Mouse (Mus musculus) central nervous system, embryonic 11.5 days (tissue): ENCODE data around the gene Gstp1. TPM values are rescaled to one million over a fixed set of nuclear protein-coding genes. Genes with fewer than 3 reads are reported as not detected.

ENCODE experiments used
- polyA plus RNA-seq: library from polyadenylated mRNA; depleted of rRNA; stranded (reverse); fragments of >200 nt; gene quantifications from 2 replicates; pipeline ENCODE4 v1.2.3, GENCODE M21; 2012; rRNA removed

Gene Gstp1
- polyA plus RNA-seq: 218 and 263 TPM in 2 replicates

DNA sequence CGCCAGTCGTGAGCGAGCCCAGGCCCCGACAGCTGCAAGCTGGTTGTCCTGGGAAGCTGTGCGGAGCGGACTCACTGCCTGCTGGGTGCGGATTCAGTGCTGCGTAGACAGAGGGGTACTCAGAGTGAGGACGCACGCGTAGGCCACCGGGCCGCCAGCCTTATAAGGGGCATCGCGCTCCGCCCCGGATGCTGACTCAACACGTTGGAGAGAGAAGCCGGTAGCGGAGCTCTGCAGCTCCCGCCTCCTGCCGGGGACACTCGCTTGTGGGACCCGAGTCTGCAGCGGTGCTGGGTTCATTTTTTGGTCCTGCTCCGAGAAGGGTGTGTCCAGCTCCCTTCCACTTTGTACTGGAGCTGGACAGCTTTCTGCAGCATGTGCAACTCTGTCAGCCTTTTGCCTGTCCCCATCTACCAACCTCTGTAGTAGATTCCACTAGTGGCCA is at the start of gene Gstp1:
Gene Gstp1 (minus strand): TSS at position 198 of the 445 bp plus-strand sequence.

DNA sequence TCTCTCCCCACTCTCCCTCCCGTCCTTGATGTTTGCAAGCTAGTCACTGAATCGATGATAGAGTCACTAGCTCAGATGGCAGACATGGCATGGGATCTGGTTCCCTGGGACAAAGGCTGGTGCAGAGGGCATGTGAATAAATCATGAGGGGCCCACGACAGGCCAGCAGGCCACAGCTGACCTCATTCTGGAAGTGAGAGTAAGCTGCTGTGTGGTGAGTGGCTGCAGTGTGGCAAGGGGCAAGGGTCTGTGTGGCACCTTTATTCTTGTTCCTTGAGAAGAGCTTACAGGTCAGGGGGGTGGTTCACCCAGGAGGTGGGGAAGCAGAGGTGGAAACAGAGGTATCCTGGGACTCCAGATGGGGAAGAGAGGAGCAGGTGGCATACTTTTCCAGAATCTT is 43.6 kb upstream of the Gstp1 start, which contains the start of gene Cabp2:
Gene Cabp2 (plus strand): TSS at position 185 of the 400 bp plus-strand sequence.

DNA sequence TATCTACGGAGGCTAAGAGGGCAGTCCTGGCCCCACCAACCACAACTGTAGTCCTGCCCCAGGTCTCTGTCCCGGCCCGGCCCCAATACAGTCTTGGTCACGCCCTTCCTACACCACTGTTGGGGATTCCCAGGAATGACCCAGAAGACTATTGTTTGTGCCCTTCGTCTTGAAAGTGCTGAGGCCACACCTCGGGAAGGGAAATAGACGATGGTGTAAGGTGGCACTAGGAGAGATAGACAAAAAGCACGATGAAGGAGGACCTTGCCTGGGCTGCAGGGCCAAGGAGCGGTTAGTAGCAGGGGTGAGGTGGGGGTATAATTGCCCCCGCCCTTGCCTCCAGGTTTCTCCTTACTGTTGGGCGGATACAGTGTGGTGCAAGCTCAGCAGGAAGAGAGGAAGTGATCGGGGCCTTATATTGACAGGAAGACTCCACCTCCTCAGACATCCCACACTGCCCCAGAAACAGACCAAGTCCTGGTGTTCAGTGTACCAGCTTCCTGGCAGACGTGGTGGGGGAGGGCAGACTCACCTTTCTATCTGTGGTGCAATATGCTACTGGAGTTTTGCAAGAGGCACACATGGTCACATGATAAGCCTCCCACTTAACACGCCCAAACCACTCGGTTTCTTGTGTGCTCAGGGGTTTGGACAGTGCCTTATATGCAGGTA is 21.4 kb upstream of the Gstp1 start, which contains the start of gene Gstp3:
Gene Gstp3 (minus strand): TSS at position 501 of the 672 bp plus-strand sequence.

DNA sequence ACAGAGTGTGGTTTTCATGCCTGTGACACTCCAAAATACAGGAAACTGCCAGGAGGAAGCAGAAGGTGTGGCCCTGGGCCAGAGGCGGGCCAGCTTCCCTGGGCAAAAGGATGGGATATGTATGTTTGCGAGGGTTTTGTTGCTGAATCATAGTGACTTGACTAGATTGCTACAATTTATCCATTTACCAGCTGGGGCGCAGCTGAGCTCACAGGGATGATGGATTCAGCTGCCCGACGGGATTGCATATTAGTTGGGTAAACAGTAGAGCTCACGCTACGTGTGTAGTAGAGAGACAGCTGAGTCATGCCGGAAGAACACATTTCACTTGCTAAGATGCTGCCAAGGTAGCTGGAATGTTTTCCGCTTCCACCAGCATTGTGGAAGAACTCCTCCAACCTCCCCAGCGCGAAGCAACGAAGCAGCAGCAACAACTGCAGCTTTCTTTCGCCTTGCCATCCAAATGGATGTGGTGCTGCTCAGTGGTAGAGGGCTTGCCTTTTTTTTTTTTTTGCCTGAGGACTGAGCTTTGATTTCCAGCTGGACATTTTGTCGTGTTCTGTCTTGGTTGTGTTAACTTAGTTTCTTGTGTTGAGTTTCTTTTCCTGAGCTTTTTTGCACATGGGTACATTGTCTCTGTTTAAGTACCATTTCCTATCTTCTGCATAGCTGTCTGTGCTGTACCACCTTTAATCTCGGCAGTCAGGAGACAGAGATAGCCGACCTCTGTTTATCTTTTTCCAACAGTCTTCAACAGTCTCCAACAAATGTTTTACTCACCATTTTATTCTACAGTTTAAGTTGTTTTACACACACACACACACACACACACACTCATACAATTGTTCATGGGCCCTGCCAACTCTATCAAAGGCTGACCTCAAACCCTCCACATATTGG is 8.4 kb upstream of the Gstp1 start, which contains the start of gene Gstp2:
Gene Gstp2 (minus strand): TSS at position 58 of the 900 bp plus-strand sequence.

DNA sequence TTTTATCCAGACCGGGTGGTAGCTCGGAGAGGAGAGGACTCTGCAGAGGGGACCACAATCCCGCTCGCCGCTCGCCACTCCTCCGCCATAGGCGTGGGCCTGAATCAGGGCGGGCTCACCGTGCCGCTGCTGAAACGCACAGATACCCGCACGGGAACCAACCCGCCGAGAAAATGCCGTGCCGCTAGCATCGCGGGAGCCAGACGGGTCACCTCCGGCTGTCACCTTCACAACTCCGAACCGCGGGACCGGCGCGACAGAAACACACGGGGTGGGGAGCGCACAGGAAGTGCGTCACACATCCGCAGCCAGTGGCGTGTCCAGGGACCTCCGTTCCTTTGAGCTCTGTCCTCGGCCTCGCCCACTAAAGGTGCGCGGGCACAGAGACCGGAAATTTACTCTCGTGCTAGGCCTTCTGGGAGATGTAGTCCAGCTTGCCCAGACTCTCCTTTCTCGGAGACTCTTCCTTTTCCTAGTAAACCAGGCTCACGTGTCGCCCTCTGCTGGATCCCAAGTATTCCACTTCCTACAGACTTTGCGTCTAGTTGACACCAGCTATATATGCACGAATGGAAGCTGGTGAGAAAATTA is 25.3 kb downstream of the Gstp1 start, which contains the start of gene Ndufv1:
Gene Ndufv1 (minus strand): TSS at position 375 of the 591 bp plus-strand sequence.

DNA sequence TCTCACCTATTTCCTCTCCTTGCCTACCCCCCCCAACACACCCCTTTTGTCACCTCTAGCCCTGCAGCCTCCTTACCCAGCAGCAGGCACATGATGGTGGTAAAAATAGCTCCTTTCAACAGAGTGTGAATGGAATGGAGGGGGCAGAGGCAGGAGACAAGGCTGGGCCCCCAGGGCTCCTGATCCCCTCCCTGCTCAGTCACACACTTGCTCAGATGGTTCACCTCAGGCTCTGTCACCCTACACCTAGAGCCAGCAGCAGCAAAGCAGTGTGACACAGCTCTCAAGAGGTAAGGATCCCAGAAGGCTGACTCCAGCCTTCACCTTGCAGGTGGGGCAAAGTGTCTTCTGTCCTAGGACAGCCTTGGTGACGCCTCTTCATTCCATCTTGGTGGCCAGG is 34.7 kb downstream of the Gstp1 start, which contains the start of gene Doc2g:
Gene Doc2g (plus strand): TSS at position 202 of the 400 bp plus-strand sequence.

DNA sequence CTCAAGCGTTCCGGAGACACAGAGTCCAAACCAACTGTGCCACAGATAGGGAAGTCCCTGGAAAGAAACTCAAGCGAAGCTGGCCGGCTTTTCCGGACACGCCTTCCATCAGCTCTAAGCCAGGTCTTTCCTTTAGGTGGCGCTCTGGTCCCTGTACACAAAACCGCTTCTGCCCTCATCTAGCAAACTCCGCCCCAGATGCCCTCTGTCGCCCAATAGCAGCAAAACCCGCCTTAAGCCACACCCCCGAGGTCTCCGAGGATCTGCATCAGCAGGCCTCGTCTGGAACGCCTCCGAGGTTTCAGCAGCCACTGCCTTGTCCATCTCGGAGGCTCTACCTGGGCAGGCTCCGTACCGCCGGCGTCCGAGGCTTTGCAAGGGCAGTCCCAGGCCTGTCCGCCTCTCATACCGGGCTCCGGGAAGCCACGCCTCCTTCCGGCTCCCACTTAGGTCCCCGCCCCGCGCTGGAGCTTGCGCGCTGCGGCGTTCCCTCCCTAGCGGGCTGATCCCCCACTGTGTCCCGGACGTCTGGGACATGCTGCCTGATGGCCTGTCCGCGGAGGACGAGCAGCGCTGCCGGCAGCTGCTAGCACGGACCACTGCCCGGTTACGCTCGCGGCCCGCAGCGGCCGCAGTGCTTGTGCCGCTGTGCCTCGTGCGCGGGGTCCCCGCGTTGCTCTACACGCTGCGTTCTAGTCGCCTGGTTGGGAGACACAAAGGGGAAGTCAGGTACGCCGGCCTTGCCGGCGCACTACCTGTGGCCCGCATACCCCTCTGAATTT is 37.5 kb downstream of the Gstp1 start, which contains the start of the genes Nudt8 and Gm49405:
Gene Nudt8 (plus strand): TSS at position 462 of the 782 bp plus-strand sequence.
Gene Gm49405 (plus strand): TSS at position 508 of the 782 bp plus-strand sequence.

DNA sequence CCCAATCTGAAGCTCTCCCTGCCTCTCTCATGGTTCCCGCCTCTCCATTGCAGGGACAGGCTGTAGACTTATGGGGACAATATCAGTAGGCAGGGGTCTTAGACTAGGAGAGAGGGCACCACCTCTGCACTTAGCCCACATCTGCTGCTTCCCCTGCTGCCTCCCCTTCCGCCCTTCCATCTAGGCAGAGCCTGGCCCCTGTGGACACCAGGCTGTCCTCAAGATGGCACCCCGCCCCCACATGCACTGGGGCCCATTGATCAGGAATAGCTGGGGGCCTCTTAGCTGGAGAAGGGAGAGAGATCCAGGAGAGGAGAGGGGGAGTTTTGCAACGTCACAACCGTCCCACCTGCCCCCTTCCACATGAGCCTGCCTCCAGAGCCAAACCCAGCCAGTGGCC is 45.4 kb downstream of the Gstp1 start, which contains the start of gene Tbx10:
Gene Tbx10 (plus strand): TSS at position 337 of the 400 bp plus-strand sequence.

DNA sequence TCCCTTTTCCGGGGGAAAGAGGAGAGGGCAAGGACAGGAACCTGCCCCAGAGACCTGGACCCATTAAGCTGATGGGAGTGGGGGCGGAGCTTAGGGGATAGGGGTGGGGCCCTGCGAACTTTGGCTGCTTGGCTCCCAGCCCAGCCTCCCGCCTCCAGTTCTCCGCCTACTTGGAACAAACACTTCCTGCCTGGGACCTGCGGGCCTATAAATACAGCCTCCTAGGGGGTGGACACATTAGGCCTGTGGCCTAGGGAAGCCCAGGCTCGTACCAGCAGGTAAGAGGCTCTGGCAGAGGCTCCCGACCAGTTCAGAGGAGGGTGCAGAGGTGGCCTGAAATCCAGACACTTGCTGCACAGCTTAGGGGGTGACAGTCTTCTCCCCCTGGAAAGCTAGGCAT is 51.5 kb downstream of the Gstp1 start, which contains the start of gene Acy3:
Gene Acy3 (plus strand): TSS at position 237 of the 400 bp plus-strand sequence.

Other genes with a start within 250 kb of the Gstp1 start
- 67.2 and 79.0 TPM in 2 replicates for gene Chka, start 186.2 kb downstream of the Gstp1 start, polyA plus RNA-seq
- 65.9 and 66.2 TPM in 2 replicates for gene Tcirg1, start 130.9 kb downstream of the Gstp1 start, polyA plus RNA-seq
- gene Ndufs8, start 125.2 kb downstream of the Gstp1 start, polyA plus RNA-seq: 142 and 207 TPM in 2 replicates
- 0.60 and 0.68 TPM in 2 replicates for gene Aldh3b1, start 108.2 kb downstream of the Gstp1 start, polyA plus RNA-seq
- gene Unc93b1, start 102.8 kb downstream of the Gstp1 start, polyA plus RNA-seq: 8.5 and 11.6 TPM in 2 replicates
- gene Aldh3b3, start 79.3 kb downstream of the Gstp1 start, polyA plus RNA-seq: not detected in 2 replicates
- 0.38 and 0.76 TPM in 2 replicates for gene Aldh3b2, start 65.7 kb downstream of the Gstp1 start, polyA plus RNA-seq
- gene Acy3, start 51.4 kb downstream of the Gstp1 start, polyA plus RNA-seq: 2.2 and 3.4 TPM in 2 replicates
- 0.11 and 0.15 TPM in 2 replicates for gene Tbx10, start 45.2 kb downstream of the Gstp1 start, polyA plus RNA-seq
- 4.7 and 10.6 TPM in 2 replicates for gene Nudt8, start 37.4 kb downstream of the Gstp1 start, polyA plus RNA-seq
- 2.9 and 4.4 TPM in 2 replicates for gene Gm49405, start 37.4 kb downstream of the Gstp1 start, polyA plus RNA-seq
- 8.2 and 13.0 TPM in 2 replicates for gene Doc2g, start 34.7 kb downstream of the Gstp1 start, polyA plus RNA-seq
- gene Ndufv1, start 25.2 kb downstream of the Gstp1 start, polyA plus RNA-seq: 153 and 167 TPM in 2 replicates
- 0.24 and 9.3 TPM in 2 replicates for gene Gstp2, start 8.0 kb upstream of the Gstp1 start, polyA plus RNA-seq
- gene Gstp3, start 21.6 kb upstream of the Gstp1 start, polyA plus RNA-seq: 0.98 and 2.2 TPM in 2 replicates
- 0.07 TPM in 1 of 2 replicates, not detected in the other for gene Cabp2, start 43.6 kb upstream of the Gstp1 start, polyA plus RNA-seq
- gene Cdk2ap2, start 59.2 kb upstream of the Gstp1 start, polyA plus RNA-seq: 33.8 and 35.4 TPM in 2 replicates
- 23.9 and 25.8 TPM in 2 replicates for gene Pitpnm1, start 62.0 kb upstream of the Gstp1 start, polyA plus RNA-seq
- 53.3 and 100 TPM in 2 replicates for gene Aip, start 87.9 kb upstream of the Gstp1 start, polyA plus RNA-seq
- 0.02 and 0.06 TPM in 2 replicates for gene Gpr152, start 101.8 kb upstream of the Gstp1 start, polyA plus RNA-seq
- gene Cabp4, start 106.0 kb upstream of the Gstp1 start, polyA plus RNA-seq: 0.05 and 0.11 TPM in 2 replicates
- 168 and 188 TPM in 2 replicates for gene Coro1b, start 110.6 kb upstream of the Gstp1 start, polyA plus RNA-seq
- gene Ptprcap, start 115.6 kb upstream of the Gstp1 start, polyA plus RNA-seq: 2.7 and 3.3 TPM in 2 replicates
- gene Rps6kb2, start 125.4 kb upstream of the Gstp1 start, polyA plus RNA-seq: 51.0 and 60.7 TPM in 2 replicates
- gene Carns1, start 137.5 kb upstream of the Gstp1 start, polyA plus RNA-seq: 3.5 and 4.1 TPM in 2 replicates
- gene Tbc1d10c, start 153.3 kb upstream of the Gstp1 start, polyA plus RNA-seq: 1.8 and 2.9 TPM in 2 replicates
- 375 and 508 TPM in 2 replicates for gene Ppp1ca, start 154.1 kb upstream of the Gstp1 start, polyA plus RNA-seq
- gene Rad9a, start 163.7 kb upstream of the Gstp1 start, polyA plus RNA-seq: 37.9 and 54.0 TPM in 2 replicates
- gene Clcf1, start 176.3 kb upstream of the Gstp1 start, polyA plus RNA-seq: 2.9 and 11.1 TPM in 2 replicates
- not detected in 2 replicates for gene AC109138.7, start 176.4 kb upstream of the Gstp1 start, polyA plus RNA-seq
- 11.8 and 19.7 TPM in 2 replicates for gene Pold4, start 193.9 kb upstream of the Gstp1 start, polyA plus RNA-seq
- 14.4 and 16.9 TPM in 2 replicates for gene Ssh3, start 231.2 kb upstream of the Gstp1 start, polyA plus RNA-seq
- gene Ankrd13d, start 245.2 kb upstream of the Gstp1 start, polyA plus RNA-seq: 16.2 and 18.8 TPM in 2 replicates